Mouse (Mus musculus): ENCODE results near the gene Ccrl2. TPM values are rescaled to one million over a fixed set of nuclear protein-coding genes. Genes with fewer than 3 reads are reported as not detected.

Ccrl2 gene
- polyA plus RNA-seq, 1 experiment from 2014 or later, result 1.5 TPM

- no peak overlapping the region for H3K4me3 ChIP-seq
- WGBS, result 32% methylated on average over 3 of the region's 3 CpGs
- H3K4me1 ChIP-seq, result peaks cover 15% of the 10 kb centered on the region
- no peaks in the 10 kb centered on the region for H3K9me3 ChIP-seq
- no peaks in the 10 kb centered on the region; the same call in 1 of the 2 replicates for H3K27me3 ChIP-seq
- H3K9ac ChIP-seq (replicated peaks), result no peak overlapping the region
- no peak overlapping the region for H3K4me2 ChIP-seq (replicated peaks)
- no peak overlapping the region for H3K27ac ChIP-seq (replicated peaks)
- ATAC-seq (ENCODE audit: low FRiP score, low read depth), result no peak
- H3K36me3 ChIP-seq, result no peaks in the 10 kb centered on the region
Observed at GRCm38 (mm10) chr9:111086995-111087606, 29.8 kb upstream of the Ccrl2 start.

GRCm38 (mm10) chr9:111086137-111086536 lies 28.8 kb upstream of the Ccrl2 start:
- Histone ChIP-seq H3K9ac (replicated peaks) (no peak overlapping the region), H3K4me2 (replicated peaks) (no peak overlapping the region), H3K27me3 (no peaks in the 10 kb centered on the region), H3K9me3 (no peaks in the 10 kb centered on the region), H3K36me3 (no peaks in the 10 kb centered on the region), H3K4me1 (peaks cover 15% of the 10 kb centered on the region), H3K4me3 (no peak overlapping the region), H3K27ac (replicated peaks) (no peak overlapping the region)
- WGBS, result 81% methylated on average over 6 of the region's 6 CpGs
- no peak for ATAC-seq (ENCODE audit: low FRiP score, low read depth)

GRCm38 (mm10) chr9:111085329-111085728 lies 28.0 kb upstream of the Ccrl2 start:
- no peaks in the 10 kb centered on the region for H3K9me3 ChIP-seq
- 61% methylated on average over 4 of the region's 4 CpGs for WGBS

GRCm38 (mm10) chr9:111081765-111082164 lies 24.4 kb upstream of the Ccrl2 start:
- no peaks in the 10 kb centered on the region for H3K9me3 ChIP-seq
- no peaks in the 10 kb centered on the region for H3K36me3 ChIP-seq
- no peak overlapping the region for H3K4me3 ChIP-seq
- ATAC-seq (ENCODE audit: low FRiP score, low read depth), result no peak
- no peak overlapping the region for H3K4me2 ChIP-seq (replicated peaks)
- H3K27ac ChIP-seq (replicated peaks), result no peak overlapping the region
- WGBS, result 88% methylated on average over 5 of the region's 5 CpGs
- H3K4me1 ChIP-seq, result no peaks in the 10 kb centered on the region
- H3K9ac ChIP-seq (replicated peaks), result no peak overlapping the region
- H3K27me3 ChIP-seq, result no peaks in the 10 kb centered on the region

More at GRCm38 (mm10) chr9:111085329-111085728, 28.0 kb upstream of the Ccrl2 start:
- Histone ChIP-seq H3K27me3 (no peaks in the 10 kb centered on the region), H3K4me2 (replicated peaks) (no peak overlapping the region), H3K4me1 (peaks cover 15% of the 10 kb centered on the region), H3K36me3 (no peaks in the 10 kb centered on the region), H3K27ac (replicated peaks) (no peak overlapping the region), H3K9ac (replicated peaks) (no peak overlapping the region), H3K4me3 (no peak overlapping the region)
- no peak for ATAC-seq (ENCODE audit: low FRiP score, low read depth)

- ATAC-seq (ENCODE audit: low FRiP score, low read depth), result no peak
- no peak overlapping the region for H3K9ac ChIP-seq (replicated peaks)
- no peaks in the 10 kb centered on the region for H3K4me1 ChIP-seq
- no peak overlapping the region for H3K4me2 ChIP-seq (replicated peaks)
- no peak overlapping the region for H3K4me3 ChIP-seq
- no peaks in the 10 kb centered on the region for H3K27me3 ChIP-seq
- H3K27ac ChIP-seq (replicated peaks), result no peak overlapping the region
- 93% methylated on average over 8 of the region's 8 CpGs for WGBS
- no peaks in the 10 kb centered on the region for H3K9me3 ChIP-seq
- H3K36me3 ChIP-seq, result no peaks in the 10 kb centered on the region
Observed at GRCm38 (mm10) chr9:111080801-111081200, 23.5 kb upstream of the Ccrl2 start.

- H3K9ac ChIP-seq (replicated peaks), result no peak overlapping the region
- no peaks in the 10 kb centered on the region for H3K4me1 ChIP-seq
- 53% methylated on average over 5 of the region's 5 CpGs for WGBS
- H3K36me3 ChIP-seq, result no peaks in the 10 kb centered on the region
- H3K4me3 ChIP-seq, result no peak overlapping the region
- ATAC-seq (ENCODE audit: low FRiP score, low read depth), result no peak
- no peak overlapping the region for H3K27ac ChIP-seq (replicated peaks)
- H3K9me3 ChIP-seq, result peaks cover 9% of the 10 kb centered on the region; the same call in 1 of the 2 replicates
- no peaks in the 10 kb centered on the region for H3K27me3 ChIP-seq
- H3K4me2 ChIP-seq (replicated peaks), result no peak overlapping the region
Observed at GRCm38 (mm10) chr9:111077745-111078144, 20.4 kb upstream of the Ccrl2 start.

- Histone ChIP-seq H3K27me3 (no peaks in the 10 kb centered on the region), H3K9ac (replicated peaks) (no peak overlapping the region), H3K4me2 (replicated peaks) (no peak overlapping the region), H3K4me3 (no peak overlapping the region), H3K27ac (replicated peaks) (no peak overlapping the region), H3K4me1 (no peaks in the 10 kb centered on the region), H3K9me3 (peaks cover 9% of the 10 kb centered on the region; the same call in 1 of the 2 replicates), H3K36me3 (no peaks in the 10 kb centered on the region)
- 74% methylated on average over 4 of the region's 4 CpGs for WGBS
- ATAC-seq (ENCODE audit: low FRiP score, low read depth), result no peak
Observed at GRCm38 (mm10) chr9:111072971-111073370, 15.7 kb upstream of the Ccrl2 start.

GRCm38 (mm10) chr9:111072175-111072574 lies 14.9 kb upstream of the Ccrl2 start:
- Histone ChIP-seq H3K36me3 (no peaks in the 10 kb centered on the region), H3K4me2 (replicated peaks) (no peak overlapping the region), H3K9ac (replicated peaks) (no peak overlapping the region), H3K9me3 (peaks cover 9% of the 10 kb centered on the region; the same call in 1 of the 2 replicates), H3K4me3 (no peak overlapping the region), H3K27ac (replicated peaks) (no peak overlapping the region), H3K4me1 (no peaks in the 10 kb centered on the region), H3K27me3 (no peaks in the 10 kb centered on the region)
- 81% methylated on average over 7 of the region's 7 CpGs for WGBS
- ATAC-seq (ENCODE audit: low FRiP score, low read depth), result no peak

- no peak for ATAC-seq (ENCODE audit: low FRiP score, low read depth)
- Histone ChIP-seq H3K27me3 (no peaks in the 10 kb centered on the region), H3K4me2 (replicated peaks) (no peak overlapping the region), H3K27ac (replicated peaks) (no peak overlapping the region), H3K4me3 (no peak overlapping the region), H3K9me3 (peaks cover 9% of the 10 kb centered on the region; the same call in 1 of the 2 replicates), H3K36me3 (no peaks in the 10 kb centered on the region), H3K4me1 (no peaks in the 10 kb centered on the region), H3K9ac (replicated peaks) (no peak overlapping the region)
- WGBS, result 47% methylated on average over 4 of the region's 4 CpGs
Observed at GRCm38 (mm10) chr9:111070546-111070961, 13.2 kb upstream of the Ccrl2 start.

GRCm38 (mm10) chr9:111067052-111067451 lies 9.7 kb upstream of the Ccrl2 start:
- no peak overlapping the region for H3K9ac ChIP-seq (replicated peaks)
- H3K4me1 ChIP-seq, result no peaks in the 10 kb centered on the region
- no peaks in the 10 kb centered on the region for H3K9me3 ChIP-seq
- WGBS, result 91% methylated on average over 4 of the region's 4 CpGs
- no peak overlapping the region for H3K4me3 ChIP-seq
- H3K27me3 ChIP-seq, result no peaks in the 10 kb centered on the region
- H3K36me3 ChIP-seq, result no peaks in the 10 kb centered on the region
- H3K4me2 ChIP-seq (replicated peaks), result no peak overlapping the region
- H3K27ac ChIP-seq (replicated peaks), result no peak overlapping the region
- no peak for ATAC-seq (ENCODE audit: low FRiP score, low read depth)

GRCm38 (mm10) chr9:111062840-111063239 lies 5.5 kb upstream of the Ccrl2 start:
- Histone ChIP-seq H3K27me3 (no peaks in the 10 kb centered on the region), H3K9ac (replicated peaks) (no peak overlapping the region), H3K4me2 (replicated peaks) (no peak overlapping the region), H3K9me3 (no peaks in the 10 kb centered on the region), H3K36me3 (no peaks in the 10 kb centered on the region), H3K4me3 (no peak overlapping the region), H3K4me1 (no peaks in the 10 kb centered on the region), H3K27ac (replicated peaks) (no peak overlapping the region)
- WGBS, result 83% methylated on average over 5 of the region's 5 CpGs
- no peak for ATAC-seq (ENCODE audit: low FRiP score, low read depth)

- no peaks in the 10 kb centered on the region for H3K27me3 ChIP-seq
- H3K36me3 ChIP-seq, result no peaks in the 10 kb centered on the region
- H3K9ac ChIP-seq (replicated peaks), result no peak overlapping the region
- no peak for ATAC-seq (ENCODE audit: low FRiP score, low read depth)
- no peaks in the 10 kb centered on the region for H3K4me1 ChIP-seq
- H3K4me3 ChIP-seq, result no peak overlapping the region
- H3K4me2 ChIP-seq (replicated peaks), result no peak overlapping the region
- 80% methylated on average over 10 of the region's 10 CpGs for WGBS
- H3K9me3 ChIP-seq, result no peaks in the 10 kb centered on the region
- H3K27ac ChIP-seq (replicated peaks), result no peak overlapping the region
Observed at GRCm38 (mm10) chr9:111058943-111059556, 1.7 kb upstream of the Ccrl2 start.

Measured in midbrain, embryonic 12.5 days (tissue).